In genomic region chr12:51830077-51830402, GRCm38 (mm10) we compare ENCODE assay signal across 8 mouse cellular contexts. TPM values are rescaled to one million over a fixed set of nuclear protein-coding genes. Genes with fewer than 3 reads are reported as not detected.
DNase-seq lines count a peak whose midpoint lies in the region; ATAC-seq and TF ChIP-seq lines count a peak whose summit lies in the region.

No protein-coding gene starts in this region.

- no peaks in the 10 kb centered on the region for H3K27me3 ChIP-seq in Patski
- no peaks in the 10 kb centered on the region for H3K27me3 ChIP-seq in forebrain, postnatal 0 days (ENCODE audit: insufficient read depth, low read length)
- H3K27me3 ChIP-seq in liver, embryonic 13.5 days = no peaks in the 10 kb centered on the region
- H3K27me3 ChIP-seq in stomach, embryonic 14.5 days (ENCODE audit: control insufficient read depth, insufficient read depth, low read length) = no peaks in the 10 kb centered on the region

- H3K4me2 ChIP-seq in forebrain, postnatal 0 days (ENCODE audit: low read depth) = peak overlapping the region; percentile 70
- H3K4me2 ChIP-seq in liver, embryonic 13.5 days = peak overlapping the region; percentile 78
- peak overlapping the region; percentile 78 for H3K4me2 ChIP-seq in stomach, embryonic 14.5 days (replicated peaks; ENCODE audit: low read depth, low read length)

- CTCF ChIA-PET in Patski (lab: Charles Lee) = no interaction called here

- H3K27ac ChIP-seq in forebrain, postnatal 0 days (ENCODE audit: low read depth, low read length) = peak overlapping the region; percentile 98
- H3K27ac ChIP-seq in liver, embryonic 13.5 days = peak overlapping the region; percentile 100
- peak overlapping the region; percentile 99 for H3K27ac ChIP-seq in stomach, embryonic 14.5 days (ENCODE audit: low read length)

- WGBS in forebrain, postnatal 0 days = 2% methylated on average over 12 of the region's 12 CpGs
- under 1% methylated on average over 12 of the region's 12 CpGs for WGBS in liver, embryonic 13.5 days (ENCODE audit: insufficient replicate concordance)
- 0% methylated on average over 12 of the region's 12 CpGs for WGBS in stomach, embryonic 14.5 days

- peak overlapping the region; percentile 99 for H3K9ac ChIP-seq in forebrain, postnatal 0 days
- peak overlapping the region; percentile 100 for H3K9ac ChIP-seq in liver, embryonic 13.5 days
- peak overlapping the region; percentile 99 for H3K9ac ChIP-seq in stomach, embryonic 14.5 days (replicated peaks; ENCODE audit: low read depth, low read length)

- no peaks in the 10 kb centered on the region for H3K9me3 ChIP-seq in forebrain, postnatal 0 days (ENCODE audit: low read length)
- no peaks in the 10 kb centered on the region for H3K9me3 ChIP-seq in liver, embryonic 13.5 days (replicated peaks)
- H3K9me3 ChIP-seq in stomach, embryonic 14.5 days (ENCODE audit: control insufficient read depth, low read depth, low read length) = no peaks in the 10 kb centered on the region

- no peaks in the 10 kb centered on the region for H3K36me3 ChIP-seq in forebrain, postnatal 0 days (ENCODE audit: insufficient read depth)
- peaks cover 18% of the 10 kb centered on the region for H3K36me3 ChIP-seq in liver, embryonic 13.5 days
- H3K36me3 ChIP-seq in stomach, embryonic 14.5 days (ENCODE audit: control insufficient read depth, insufficient read depth, low read length) = peaks cover 4% of the 10 kb centered on the region

- POLR2A ChIA-PET in Patski (lab: Charles Lee) = no interaction called here

- DNase-seq in kidney, adult 8-10 months = peak; percentile 51 to 64
- DNase-seq in kidney, postnatal 14 days = no peak
- DNase-seq in Patski (ENCODE audit: low read depth, low spot score) = no peak
- no peak for DNase-seq in forebrain, postnatal 0 days
- no peak for DNase-seq in liver, embryonic 13.5 days
- DNase-seq in adrenal gland, postnatal 14 days = no peak
- DNase-seq in cerebellum, adult 9-11 months = no peak

- H3K4me3 ChIP-seq in forebrain, postnatal 0 days (ENCODE audit: low read depth, low read length) = peak overlapping the region; percentile 80
- H3K4me3 ChIP-seq in liver, embryonic 13.5 days (replicated peaks) = peak overlapping the region; percentile 99
- peak overlapping the region; percentile 92 for H3K4me3 ChIP-seq in stomach, embryonic 14.5 days (ENCODE audit: low read depth, low read length)

- peak; percentile 4 for ATAC-seq in Patski
- ATAC-seq in forebrain, postnatal 0 days = no peak
- peak; percentile 39 for ATAC-seq in liver, embryonic 13.5 days (ENCODE audit: low read depth)
- no peak for ATAC-seq in stomach, embryonic 14.5 days (ENCODE audit: insufficient number of reproducible peaks, insufficient read depth, low FRiP score, low read depth)

- in situ Hi-C loops in Patski (cut with MboI; ENCODE audit: low pct_unique_long_range_greater_than_20kb) = no loop called here

- no peak for TF ChIP-seq CTCF in Patski (IDR thresholded peaks at IDR 0.05)
- TF ChIP-seq CTCF in forebrain, postnatal 0 days (IDR thresholded peaks at IDR 0.05; ENCODE audit: low read depth) = no peak

- H3K4me1 ChIP-seq in forebrain, postnatal 0 days (ENCODE audit: insufficient read depth) = peaks cover 14% of the 10 kb centered on the region; the same call in 1 of the 2 replicates
- peaks cover 45% of the 10 kb centered on the region for H3K4me1 ChIP-seq in liver, embryonic 13.5 days (replicated peaks)
- H3K4me1 ChIP-seq in stomach, embryonic 14.5 days (ENCODE audit: control insufficient read depth, insufficient read depth, low read length) = peaks cover 4% of the 10 kb centered on the region; the same call in 1 of the 2 replicates

RNA-seq across cellular contexts. Expression of gene Hectd1, which starts 0.7 kb away (rescaled TPM):
- polyA plus RNA-seq in Patski (2021) = 57.6 TPM
- 70.5 and 93.6 TPM in 2 replicates for total RNA-seq in forebrain, postnatal 0 days (2014; rRNA removed)
- 18.2 and 27.6 TPM in 2 replicates for polyA plus RNA-seq in forebrain, postnatal 0 days (2015; fragmentation: Nextera tagmentation; extraction: Ambion mirVana)
- 29.6 and 32.1 TPM in 2 replicates for polyA plus RNA-seq in liver, embryonic 13.5 days (2015; fragmentation: Nextera tagmentation; extraction: Ambion mirVana)
- polyA plus RNA-seq in stomach, embryonic 14.5 days (2014; fragmentation: Nextera tagmentation; extraction: Ambion mirVana) = 52.3 and 55.1 TPM in 2 replicates
- total RNA-seq in adrenal gland, postnatal 14 days (2021) = 92.9 and 94.0 TPM in 2 replicates

Comparison
In these comparisons a context has a peak if more than half of its experiments do, and no peak if none do; other contexts are left out.
1. DNase-seq: peak in kidney, adult 8-10 months (2 of 2); none in kidney, postnatal 14 days (single experiment), Patski (single experiment), forebrain, postnatal 0 days (single experiment), liver, embryonic 13.5 days (single experiment), adrenal gland, postnatal 14 days (single experiment) and cerebellum, adult 9-11 months (single experiment).
2. ATAC-seq: peak in Patski (single experiment) and liver, embryonic 13.5 days (single experiment); none in forebrain, postnatal 0 days (single experiment) and stomach, embryonic 14.5 days (single experiment).
3. Peak in every context shown above with its lines, with median percentiles within 50 percentile points of each other: H3K27ac ChIP-seq, H3K4me2 ChIP-seq, H3K4me3 ChIP-seq and H3K9ac ChIP-seq.